Mouse (Mus musculus) liver, embryonic 13.5 days (tissue): Measurements from ENCODE around the gene Dhx9. TPM values are rescaled to one million over a fixed set of nuclear protein-coding genes. Genes with fewer than 3 reads are reported as not detected.
"Not testable (repeated sequence)": the region's sequence is repeated elsewhere in the genome, so short reads cannot be mapped to it uniquely, and the experiment has no call there.

Source experiments
- ATAC-seq: fragments of 200-750 bp; cut with Nextera tagmentation; 2 replicates; pipeline ENCODE4 v1.8.0; 2017; ENCODE audit warnings: low read depth, mild to moderate bottlenecking, moderate number of reproducible peaks, moderate library complexity
- DNase-seq: peaks from one replicate; pipeline ENCODE4 v3.0.0; 2022
- H3K27ac ChIP-seq: fragments of 300-500 bp; sonication (generic); 2 replicates; pipeline ENCODE4 v1.5.1; 2015; ENCODE audit warnings: moderate library complexity, mild to moderate bottlenecking, inconsistent platforms
- H3K27me3 ChIP-seq: fragments of 300-500 bp; sonication (generic); 2 replicates; pipeline ENCODE4 v1.6.1; 2015; ENCODE audit warnings: mild to moderate bottlenecking, inconsistent platforms
- H3K36me3 ChIP-seq: fragments of 300-500 bp; sonication (generic); 2 replicates; pipeline ENCODE4 v1.6.1; 2015; ENCODE audit warnings: mild to moderate bottlenecking, inconsistent platforms
- H3K4me1 ChIP-seq: fragments of 300-500 bp; sonication (generic); replicated peaks from 2 replicates; pipeline ENCODE4 v1.6.1; 2015; ENCODE audit warnings: inconsistent platforms
- H3K4me2 ChIP-seq: fragments of 300-500 bp; sonication (generic); 2 replicates; pipeline ENCODE4 v1.6.1; 2015; ENCODE audit warnings: inconsistent platforms, mild to moderate bottlenecking, moderate library complexity
- H3K4me3 ChIP-seq: fragments of 300-500 bp; sonication (generic); replicated peaks from 2 replicates; pipeline ENCODE4 v1.5.1; 2015; ENCODE audit warnings: mild to moderate bottlenecking, inconsistent platforms
- H3K9ac ChIP-seq: fragments of 300-500 bp; sonication (generic); 2 replicates; pipeline ENCODE4 v1.6.1; 2015; ENCODE audit warnings: mild to moderate bottlenecking, inconsistent platforms
- H3K9me3 ChIP-seq: fragments of 300-500 bp; sonication (generic); replicated peaks from 2 replicates; pipeline ENCODE4 v1.6.1; 2016; ENCODE audit warnings: inconsistent platforms
- WGBS: fragments of 180-500 bp; shearing (Covaris S2); methylation state at CpG from one replicate; pipeline ENCODE4 v1.1.7; 2015; ENCODE audit not compliant: insufficient replicate concordance; 5-methylcytosine and 5-hydroxymethylcytosine counted together
- polyA plus RNA-seq: library from polyadenylated mRNA; unstranded; fragments of >200 nt; fragmentation: Nextera tagmentation; extraction: Ambion mirVana; gene quantifications from 2 replicates; pipeline ENCODE4 v1.2.1, GENCODE M21; 2015

Dhx9 gene
- polyA plus RNA-seq, 1 experiment from 2014 or later = 15.3 TPM

DNA sequence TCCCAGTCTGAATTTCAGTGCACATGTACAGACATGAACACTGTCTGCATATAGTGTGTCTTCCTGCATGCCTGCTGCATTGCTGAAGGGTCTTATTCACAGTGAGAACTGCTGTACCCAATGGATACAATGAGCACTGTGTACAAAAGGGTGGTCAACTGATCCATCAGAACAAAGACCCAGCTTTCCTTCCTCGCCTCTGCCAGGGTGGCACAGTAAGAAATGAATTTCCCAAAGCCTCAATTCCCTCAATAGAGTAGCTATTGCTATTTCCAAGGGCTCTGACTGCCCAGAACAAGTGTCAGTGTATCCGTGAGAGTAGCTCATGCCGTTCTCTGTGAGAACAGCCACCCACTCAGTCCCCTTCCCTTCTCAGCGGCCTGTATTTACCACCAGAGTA is 69.7 kb downstream of the Dhx9 start:
- ATAC-seq, DNase-seq, H3K4me3 ChIP-seq, H3K27ac ChIP-seq, H3K9ac ChIP-seq, H3K4me2 ChIP-seq, H3K27me3 ChIP-seq, H3K9me3 ChIP-seq, H3K36me3 ChIP-seq, H3K4me1 ChIP-seq: not testable (repeated sequence)
- 69% methylated on average over 4 of the region's 4 CpGs for whole genome bisulfite sequencing

- not testable (repeated sequence) for H3K4me1 ChIP-seq, H3K9ac ChIP-seq, H3K27ac ChIP-seq, DNase-seq, H3K9me3 ChIP-seq, H3K27me3 ChIP-seq, H3K4me3 ChIP-seq, H3K4me2 ChIP-seq, ATAC-seq, H3K36me3 ChIP-seq
- 57% methylated on average over 3 of the region's 3 CpGs for WGBS
These were observed 71.1 kb downstream of the Dhx9 start for GRCm38 (mm10) chr1:153416271-153416832.

DNA sequence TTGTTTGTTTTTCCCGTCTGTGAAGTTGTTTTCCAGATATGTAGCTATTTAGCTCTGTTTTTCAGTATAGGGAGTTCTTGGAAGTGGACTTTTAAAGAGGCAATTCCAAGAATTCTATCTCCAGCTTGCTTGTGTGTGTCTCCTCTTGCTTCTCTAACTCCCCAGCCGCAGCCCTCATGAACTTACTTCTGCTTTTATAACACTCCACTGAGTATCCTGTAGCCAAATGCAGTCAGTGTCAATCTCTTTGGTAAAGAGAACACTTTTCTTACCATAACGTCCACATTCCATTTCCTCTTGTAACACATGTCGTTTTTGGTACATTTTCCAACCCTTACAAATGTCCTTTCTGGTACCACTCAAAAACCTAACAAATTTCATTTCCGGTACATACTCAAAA is 71.7 kb downstream of the Dhx9 start:
- H3K4me1 ChIP-seq, H3K27ac ChIP-seq, H3K27me3 ChIP-seq, DNase-seq, H3K4me3 ChIP-seq, H3K36me3 ChIP-seq, ATAC-seq, H3K4me2 ChIP-seq, H3K9ac ChIP-seq, H3K9me3 ChIP-seq: not testable (repeated sequence)
- 36% methylated on average over 3 of the region's 5 CpGs for WGBS

GRCm38 (mm10) chr1:153414962-153415361 is 72.5 kb downstream of the Dhx9 start:
- Histone ChIP-seq H3K9ac (no peak overlapping the region), H3K9me3 (no peaks in the 10 kb centered on the region), H3K36me3 (no peaks in the 10 kb centered on the region), H3K4me3 (no peak overlapping the region), H3K4me2 (no peak overlapping the region), H3K4me1 (no peaks in the 10 kb centered on the region; the same call in 1 of the 2 replicates), H3K27me3 (no peaks in the 10 kb centered on the region), H3K27ac (no peak overlapping the region)
- DNase-seq = no peak
- 0 out of 2 replicates have a peak, but pooled peaks have one; percentile 45 for ATAC-seq
- WGBS = 41% methylated on average over 4 of the region's 4 CpGs

DNA sequence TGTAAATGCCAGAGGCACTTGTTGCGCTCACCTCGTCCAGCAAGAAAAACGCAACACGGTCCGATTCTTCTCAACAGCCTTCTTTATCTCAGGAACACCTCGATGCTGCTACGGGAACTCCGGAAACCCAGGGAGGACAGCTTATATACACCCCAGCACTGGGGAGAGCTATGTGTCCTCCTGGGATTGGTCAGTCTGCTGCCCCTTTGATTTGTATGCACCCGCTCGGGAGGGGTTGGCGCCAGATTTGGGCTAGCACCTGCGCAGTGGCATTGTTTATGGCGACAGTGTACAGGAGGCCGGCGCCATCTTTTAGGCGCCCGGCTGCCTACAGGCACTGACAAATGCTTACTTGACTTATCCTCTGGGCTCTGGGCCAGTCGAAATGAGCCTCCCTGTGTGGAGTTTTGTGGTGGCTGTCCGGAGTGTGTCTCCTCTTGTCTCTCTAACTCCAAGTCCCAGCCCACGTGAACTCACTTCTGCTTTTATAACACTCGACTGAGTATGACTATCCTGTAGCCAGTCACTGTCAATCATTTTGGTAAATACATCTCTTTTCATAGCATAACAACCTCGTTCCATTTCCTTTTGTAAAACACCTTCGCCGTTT is 73.2 kb downstream of the Dhx9 start:
- H3K4me2 ChIP-seq, H3K4me1 ChIP-seq, H3K27ac ChIP-seq, DNase-seq, H3K36me3 ChIP-seq, H3K4me3 ChIP-seq, H3K27me3 ChIP-seq, ATAC-seq, H3K9ac ChIP-seq, H3K9me3 ChIP-seq: not testable (repeated sequence)
- WGBS = 69% methylated on average over 24 of the region's 24 CpGs

DNA sequence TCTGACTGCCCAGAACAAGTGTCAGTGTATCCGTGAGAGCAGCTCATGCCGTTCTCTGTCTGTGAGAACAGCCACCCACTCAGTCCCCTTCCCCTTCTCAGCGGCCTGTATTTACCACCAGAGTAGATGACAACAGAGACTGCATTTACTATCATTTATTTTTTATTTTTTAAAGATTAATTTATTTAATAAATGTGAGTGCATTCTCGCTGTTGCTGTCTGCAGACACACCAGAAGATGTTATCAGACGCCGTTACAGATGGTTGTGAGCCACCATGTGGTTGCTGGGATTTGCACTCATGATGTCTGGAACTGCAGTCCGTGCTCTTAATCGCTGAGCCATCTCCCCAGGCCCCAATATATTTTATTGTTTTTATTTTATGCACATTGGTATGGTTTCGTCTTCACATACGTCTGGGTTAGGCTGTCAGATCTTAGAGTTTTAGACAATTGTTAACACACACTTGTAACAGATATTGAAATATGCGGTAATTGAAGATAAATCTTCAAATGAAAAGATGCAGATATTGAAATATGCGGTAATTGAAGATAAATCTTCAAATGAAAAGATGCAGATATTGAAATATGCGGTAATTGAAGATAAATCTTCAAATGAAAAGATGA is 74.0 kb downstream of the Dhx9 start:
- WGBS = 70% methylated on average over 13 of the region's 13 CpGs
- H3K9me3 ChIP-seq, H3K27me3 ChIP-seq, H3K4me3 ChIP-seq, DNase-seq, ATAC-seq, H3K4me2 ChIP-seq, H3K9ac ChIP-seq, H3K27ac ChIP-seq, H3K4me1 ChIP-seq, H3K36me3 ChIP-seq: not testable (repeated sequence)

GRCm38 (mm10) chr1:153412663-153413396 is 74.6 kb downstream of the Dhx9 start:
- H3K4me2 ChIP-seq, ATAC-seq: not testable (repeated sequence)

DNA sequence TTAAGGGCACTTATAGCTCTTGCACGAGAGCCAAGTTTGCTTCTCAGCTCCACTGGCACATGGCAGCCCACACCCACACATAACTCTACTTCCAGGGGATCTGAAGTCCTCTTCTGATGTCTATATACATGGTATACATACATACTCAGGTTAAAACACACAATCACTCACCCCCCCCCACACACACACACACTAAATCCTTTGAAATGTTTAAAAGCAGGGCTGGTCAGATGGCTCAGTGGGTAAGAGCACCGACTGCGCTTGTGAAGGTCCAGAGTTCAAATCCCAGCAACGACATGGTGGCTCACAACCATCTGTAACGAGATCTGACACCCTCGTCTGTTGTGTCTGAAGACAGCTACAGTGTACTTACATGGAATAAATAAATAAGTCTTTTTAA is 75.7 kb downstream of the Dhx9 start:
- Histone ChIP-seq H3K9me3 (no peaks in the 10 kb centered on the region), H3K9ac (no peak overlapping the region), H3K36me3 (no peaks in the 10 kb centered on the region), H3K4me3 (no peak overlapping the region), H3K4me1 (no peaks in the 10 kb centered on the region; the same call in 1 of the 2 replicates), H3K27me3 (no peaks in the 10 kb centered on the region), H3K27ac (no peak overlapping the region), H3K4me2 (no peak overlapping the region)
- no peak for ATAC-seq
- WGBS = 63% methylated on average over 6 of the region's 6 CpGs
- no peak for DNase-seq

More at GRCm38 (mm10) chr1:153412663-153413396, 74.6 kb downstream of the Dhx9 start:
- H3K4me3 ChIP-seq, H3K9me3 ChIP-seq, H3K27me3 ChIP-seq, DNase-seq, H3K4me1 ChIP-seq, H3K9ac ChIP-seq, H3K27ac ChIP-seq, H3K36me3 ChIP-seq: not testable (repeated sequence)
- 61% methylated on average over 3 of the region's 4 CpGs for WGBS

GRCm38 (mm10) chr1:153410915-153411314 is 76.5 kb downstream of the Dhx9 start:
- 86% methylated on average over 1 of the region's 4 CpGs for WGBS
- H3K36me3 ChIP-seq, H3K9me3 ChIP-seq, H3K27me3 ChIP-seq, DNase-seq, ATAC-seq, H3K4me3 ChIP-seq, H3K4me1 ChIP-seq, H3K27ac ChIP-seq, H3K4me2 ChIP-seq, H3K9ac ChIP-seq: not testable (repeated sequence)

GRCm38 (mm10) chr1:153408296-153408695 is 79.2 kb downstream of the Dhx9 start:
- not testable (repeated sequence) for H3K4me2 ChIP-seq, DNase-seq, H3K36me3 ChIP-seq, H3K27ac ChIP-seq, H3K4me1 ChIP-seq, H3K27me3 ChIP-seq, ATAC-seq, H3K9ac ChIP-seq, H3K4me3 ChIP-seq, H3K9me3 ChIP-seq
- 44% methylated on average over 5 of the region's 5 CpGs for WGBS

DNA sequence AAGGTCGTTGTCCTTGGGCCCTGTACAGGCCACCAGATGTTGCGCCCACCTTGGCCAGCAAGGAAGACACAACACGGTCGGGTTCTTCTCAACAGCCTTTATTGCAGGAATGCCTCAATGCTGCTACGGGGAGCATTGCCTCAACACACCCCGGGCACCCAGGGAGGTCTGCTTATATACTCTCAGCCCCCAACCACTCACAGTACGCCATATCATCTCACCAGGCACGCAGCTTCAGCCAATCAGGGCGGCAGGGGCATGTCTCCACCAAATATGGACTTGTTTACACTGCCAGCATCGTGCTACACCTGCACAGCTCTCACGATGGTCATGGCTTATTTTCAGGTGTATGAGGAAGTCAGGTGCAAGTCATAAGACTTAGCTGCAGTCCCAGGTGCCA is 79.8 kb downstream of the Dhx9 start:
- DNase-seq, H3K4me1 ChIP-seq, H3K4me3 ChIP-seq, H3K9me3 ChIP-seq, H3K9ac ChIP-seq, H3K4me2 ChIP-seq, H3K27ac ChIP-seq, H3K27me3 ChIP-seq, ATAC-seq, H3K36me3 ChIP-seq: not testable (repeated sequence)
- 70% methylated on average over 11 of the region's 11 CpGs for WGBS
